Mouse (Mus musculus) layer of hippocampus, postnatal 14 days (tissue): ENCODE measurements at regions not wholly inside any gene's neighbourhood (a gene's known extent, or its start where the extent isn't known, plus 50 kb on each side); places are given as distances from the start of the nearest gene placed in this dataset.

Experiments
- DNase-seq, 2 experiments: peaks; one replicate each; pipeline ENCODE4 v3.0.0; 2021 to 2022; ENCODE audit warnings: low spot score in 2 of 2, mixed read lengths in 1 of 2

DNA sequence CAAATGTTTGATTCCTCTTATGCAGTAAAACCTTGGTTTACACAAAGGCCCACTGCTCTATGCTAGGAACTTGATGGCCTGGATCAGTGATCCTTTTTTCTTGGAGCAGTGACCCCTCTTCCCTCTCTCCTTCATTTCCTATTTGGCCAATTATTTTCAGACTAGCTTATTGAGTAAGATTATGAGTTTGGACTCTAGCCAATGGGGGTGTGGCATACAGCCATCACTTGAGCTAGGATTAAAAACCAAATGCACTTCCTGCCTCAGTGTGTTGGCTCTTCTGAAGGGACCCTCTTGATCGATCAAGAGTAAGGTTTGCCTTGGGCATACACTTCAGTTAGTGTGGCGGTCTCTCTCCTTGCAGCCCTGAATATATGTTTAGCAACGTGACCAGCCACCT is 1172.6 kb upstream of the Gulo start:
- no peak for DNase-seq

DNA sequence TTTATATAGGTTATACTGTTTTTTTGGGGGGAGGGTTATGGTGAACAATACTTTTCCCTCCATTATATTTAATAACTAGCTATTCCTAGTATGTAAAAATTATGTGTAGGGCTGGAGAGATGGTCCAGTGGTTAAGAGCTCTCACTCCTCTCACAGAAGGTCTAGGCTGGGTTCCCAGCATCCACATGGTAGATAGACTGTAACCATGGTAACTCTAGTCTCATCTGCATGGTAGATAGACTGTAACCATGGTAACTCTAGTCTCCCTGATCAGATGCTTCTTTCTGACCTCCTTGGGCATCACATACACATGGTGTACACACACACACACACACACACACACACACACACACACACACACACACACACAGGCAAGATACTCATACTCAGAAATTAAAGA is 1170.5 kb upstream of the Gulo start:
- DNase-seq: peak in 1 of 2 experiments; percentile 56

DNA sequence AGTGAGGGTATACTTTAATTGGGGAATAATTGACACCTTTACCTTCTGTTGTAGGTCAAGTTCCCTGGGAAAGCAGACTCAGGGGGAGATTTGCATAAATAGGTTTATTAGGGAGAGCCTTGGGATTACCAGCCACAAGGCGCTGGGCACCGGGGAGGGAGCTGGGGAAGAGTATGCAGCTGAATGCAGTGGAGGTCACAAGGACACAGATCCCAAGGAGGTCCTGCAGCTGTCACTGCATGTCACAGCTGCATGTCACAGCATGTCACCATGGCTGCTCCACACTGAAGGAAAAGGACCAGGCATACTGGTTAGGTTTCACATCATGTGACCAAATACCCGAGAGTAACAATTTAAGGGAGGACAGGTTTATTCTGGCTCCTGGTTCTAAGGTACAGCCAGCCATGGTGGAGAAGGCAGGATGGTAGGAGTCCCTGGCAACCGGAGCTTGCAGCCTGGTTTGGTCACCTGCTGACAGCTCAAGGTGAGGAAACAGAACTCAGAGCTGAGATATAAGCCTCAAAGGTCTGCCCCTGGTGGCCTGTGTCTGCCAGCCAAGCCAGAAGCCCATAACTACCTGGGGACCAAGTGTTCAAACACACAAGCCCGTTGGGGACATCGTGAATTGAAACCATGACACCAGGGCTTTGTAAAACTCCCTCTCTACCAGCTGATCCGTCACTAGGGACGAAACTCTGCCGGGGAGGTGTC is 1169.5 kb upstream of the Gulo start:
- DNase-seq: no peak

DNA sequence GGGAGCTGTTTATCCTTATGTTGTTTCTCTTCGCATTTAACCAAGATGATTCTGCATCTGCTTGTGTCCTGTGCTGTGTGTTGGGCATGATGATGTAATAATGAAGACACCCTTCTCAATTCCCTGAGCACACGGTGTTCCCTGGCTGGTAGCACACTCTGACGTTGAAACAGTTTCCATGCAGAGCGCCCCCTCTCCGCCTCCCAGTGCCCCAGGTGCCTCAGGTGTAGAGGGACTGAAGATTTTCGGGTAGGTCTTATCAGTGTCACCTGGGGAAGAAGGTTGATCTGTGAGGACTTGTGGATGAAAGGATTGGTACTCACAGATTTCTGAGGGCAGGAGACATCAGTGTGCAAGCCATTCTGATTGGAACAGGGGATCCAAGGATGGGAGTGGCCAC is 1167.7 kb upstream of the Gulo start:
- DNase-seq: no peak

DNA sequence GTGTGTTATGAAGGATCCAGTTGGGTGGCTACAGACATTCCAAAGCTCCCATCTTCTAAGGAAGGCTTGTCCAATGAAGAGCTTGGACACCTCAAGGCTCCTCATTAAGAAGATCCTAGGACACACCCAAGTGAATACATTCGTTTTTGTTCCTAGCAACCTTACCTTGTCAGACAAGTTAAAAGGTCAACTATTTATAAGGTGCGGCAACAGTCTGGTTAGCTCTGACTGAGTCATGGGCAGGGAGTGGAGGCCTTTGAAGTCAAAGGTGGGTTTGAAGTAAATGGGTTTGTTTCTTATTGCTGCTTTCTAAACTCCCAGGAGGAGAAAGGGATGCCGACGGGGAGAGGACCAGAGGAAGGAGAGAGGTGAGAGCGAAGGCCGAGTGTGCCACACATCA is 1167.1 kb upstream of the Gulo start:
- no peak for DNase-seq

DNA sequence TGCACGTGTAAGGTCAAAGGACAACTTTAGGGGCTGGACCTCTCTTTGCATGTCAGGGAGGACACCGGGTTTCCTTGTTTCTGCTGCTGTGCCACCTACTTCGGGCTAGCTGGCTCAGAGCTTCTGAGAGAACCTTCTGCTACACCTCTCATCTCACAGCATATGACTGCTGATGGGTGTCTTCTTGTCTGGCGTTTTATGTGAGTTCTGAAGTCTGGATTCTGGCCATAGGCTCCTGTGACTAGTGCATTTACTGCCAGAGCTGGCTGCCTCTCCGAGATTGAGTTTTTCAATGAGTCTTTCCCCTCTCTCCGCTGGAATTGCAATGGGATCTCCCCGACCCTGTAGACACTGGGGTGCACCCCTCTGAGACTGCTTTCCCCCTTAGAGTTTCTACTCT is 1165.9 kb upstream of the Gulo start:
- DNase-seq: peak in 1 of 2 experiments; percentile 46

DNA sequence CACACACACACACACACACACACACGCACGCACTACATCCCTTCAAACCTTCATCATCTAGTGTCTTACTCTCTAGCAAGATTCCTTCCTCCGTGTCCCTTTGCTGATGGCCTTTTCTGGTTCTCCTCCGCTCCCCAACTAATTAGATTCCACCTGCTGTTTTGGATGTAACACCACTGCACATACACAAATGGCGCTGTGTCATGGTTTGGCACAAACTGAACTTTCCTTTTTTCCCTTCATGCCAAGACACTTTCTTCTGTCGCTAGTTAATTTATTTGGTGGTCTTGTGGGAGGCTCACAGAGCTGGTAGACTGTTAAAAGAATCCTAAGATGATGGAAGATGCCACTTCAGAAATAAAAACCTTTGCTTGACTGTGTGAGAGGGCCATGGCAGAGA is 1161.8 kb upstream of the Gulo start:
- DNase-seq: no peak

DNA sequence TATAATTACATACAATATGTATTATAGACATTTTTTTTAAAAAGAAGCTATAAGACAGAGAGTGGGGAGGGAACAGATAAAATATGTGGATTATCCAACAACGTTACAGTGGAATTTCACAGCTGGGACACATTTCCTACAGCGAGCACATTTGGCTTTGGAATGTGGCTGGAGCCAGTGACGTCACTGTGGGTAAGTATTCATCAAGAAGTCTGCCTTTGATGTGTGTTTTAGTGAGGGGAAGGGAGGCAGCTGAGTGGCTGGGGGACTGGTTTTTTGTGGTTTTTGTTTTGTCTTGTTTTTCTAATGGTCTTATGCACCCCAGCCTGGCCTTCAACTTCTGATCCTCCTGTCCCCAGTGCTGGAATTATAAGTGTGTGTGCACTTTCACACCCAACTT is 1161.2 kb upstream of the Gulo start:
- DNase-seq: no peak

DNA sequence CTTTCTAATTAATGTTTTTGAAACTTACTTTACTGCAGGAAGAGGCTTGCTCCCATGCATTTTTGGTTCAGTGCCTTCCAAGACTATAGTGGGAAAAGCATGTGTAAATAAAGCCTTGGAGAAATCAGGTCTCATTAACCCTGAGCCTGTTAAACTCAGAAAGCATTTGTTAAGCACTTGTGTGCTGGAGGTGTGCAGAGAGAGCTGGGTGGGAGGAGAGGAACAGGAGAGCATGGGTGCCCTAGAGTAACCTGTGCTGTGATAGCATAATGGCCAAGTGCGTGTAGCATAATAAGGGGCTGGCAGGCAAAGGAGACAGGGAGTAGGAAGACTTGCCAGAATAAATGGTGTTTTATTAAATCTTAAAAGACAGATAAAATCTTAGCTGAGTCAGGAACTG is 1160.2 kb upstream of the Gulo start:
- no peak for DNase-seq

DNA sequence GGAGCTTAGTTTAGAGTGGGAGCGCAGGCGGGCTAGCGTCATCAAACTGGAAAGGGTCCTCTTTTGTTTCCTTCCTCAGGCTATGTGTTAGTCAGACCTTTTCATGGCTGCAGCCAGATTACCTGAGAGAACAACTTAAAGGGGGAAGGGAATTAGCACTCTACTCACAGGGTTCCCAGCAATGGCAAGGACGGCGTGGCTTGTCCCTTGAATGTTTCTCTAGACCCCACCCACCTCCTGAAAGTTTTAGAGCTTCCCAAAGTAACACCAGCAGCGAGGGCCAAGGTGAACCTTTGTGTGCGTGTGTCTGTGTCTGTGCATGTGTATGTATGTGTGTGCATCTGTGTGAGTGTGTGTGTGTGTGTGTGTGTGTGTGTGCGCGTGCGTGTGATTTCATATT is 1151.0 kb upstream of the Gulo start:
- DNase-seq: no peak

DNA sequence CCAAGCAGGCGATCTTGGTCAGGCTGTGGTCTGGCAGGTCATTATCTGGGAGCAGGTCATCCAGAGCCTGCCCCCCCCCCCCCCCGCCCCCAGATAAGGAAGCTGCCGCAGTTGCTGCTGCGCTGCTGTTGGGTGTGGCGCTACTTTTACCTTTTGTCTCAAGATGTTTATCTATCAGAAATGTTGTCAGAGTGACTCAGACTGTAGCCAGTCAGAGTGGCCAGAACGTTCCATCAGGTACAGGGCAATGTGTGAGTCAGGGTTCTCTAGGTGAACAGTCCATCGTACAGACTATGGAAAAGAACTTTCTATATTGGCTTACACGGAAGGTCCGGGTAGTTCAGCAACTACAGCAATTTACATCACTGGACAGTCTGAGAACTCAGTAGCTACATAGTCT is 1149.9 kb upstream of the Gulo start:
- no peak for DNase-seq

DNA sequence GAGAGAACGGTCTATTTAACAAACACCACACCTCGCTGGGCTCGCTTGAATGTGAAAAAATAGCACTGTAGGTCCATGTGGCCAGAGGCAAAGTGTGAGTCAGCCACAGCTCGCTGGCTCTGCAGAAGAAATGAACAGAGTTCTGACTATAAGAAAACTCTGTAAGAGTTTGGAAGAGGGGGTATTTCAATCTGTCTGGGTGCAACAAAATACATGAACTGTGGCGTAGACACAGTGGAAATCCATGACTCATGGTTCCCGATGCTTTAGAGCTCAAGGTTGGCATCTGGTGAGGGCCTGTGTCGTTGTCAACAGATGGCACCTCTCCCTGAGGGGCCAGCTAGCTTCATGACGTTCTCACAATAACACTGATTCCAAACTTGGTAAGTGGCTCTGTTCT is 1147.4 kb upstream of the Gulo start:
- DNase-seq: no peak

DNA sequence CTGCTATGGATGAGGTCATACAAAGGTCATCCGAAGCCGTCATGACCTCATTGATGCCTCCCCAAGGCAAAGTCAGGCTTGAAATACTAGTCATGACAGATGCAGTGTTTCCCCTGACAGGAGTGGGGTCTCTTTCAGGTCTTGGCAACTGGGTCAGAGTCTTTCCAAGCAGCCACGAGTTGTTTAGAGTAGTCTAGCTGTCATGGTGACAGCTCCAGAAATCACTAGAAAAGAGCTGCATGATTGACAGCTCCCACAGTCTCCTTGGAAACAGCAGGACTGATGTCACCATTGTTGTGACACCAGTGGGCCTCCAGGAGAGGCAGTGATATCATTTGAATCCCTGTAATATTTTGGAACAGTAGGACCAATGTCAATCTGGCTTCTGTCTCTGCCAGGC is 1144.6 kb upstream of the Gulo start:
- DNase-seq: no peak

DNA sequence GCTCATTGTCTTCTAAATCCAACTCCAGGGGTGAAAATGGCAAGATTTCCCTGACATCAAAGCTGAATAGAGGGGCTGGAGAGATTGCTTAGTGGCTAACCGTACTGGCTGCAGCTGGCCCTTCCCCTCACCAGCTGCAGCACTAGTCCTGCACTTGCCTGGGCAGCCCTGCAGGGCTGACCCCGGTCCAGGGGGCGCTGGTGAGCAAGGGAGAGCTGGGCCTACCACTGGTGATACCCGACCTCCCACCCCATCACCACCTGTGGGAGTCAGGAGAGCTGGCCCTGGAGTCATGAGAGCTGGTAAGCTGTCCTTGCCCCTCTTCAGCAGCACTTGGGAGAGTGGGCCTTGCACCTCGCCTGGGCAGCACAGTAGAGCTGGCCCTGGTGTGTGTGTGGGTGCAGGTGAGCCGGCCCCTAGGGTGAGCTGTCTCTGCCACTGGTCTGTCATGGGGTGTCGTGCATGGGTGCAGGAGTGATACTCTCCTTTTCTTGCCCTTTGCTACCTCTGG is 1141.0 kb upstream of the Gulo start:
- DNase-seq: no peak

DNA sequence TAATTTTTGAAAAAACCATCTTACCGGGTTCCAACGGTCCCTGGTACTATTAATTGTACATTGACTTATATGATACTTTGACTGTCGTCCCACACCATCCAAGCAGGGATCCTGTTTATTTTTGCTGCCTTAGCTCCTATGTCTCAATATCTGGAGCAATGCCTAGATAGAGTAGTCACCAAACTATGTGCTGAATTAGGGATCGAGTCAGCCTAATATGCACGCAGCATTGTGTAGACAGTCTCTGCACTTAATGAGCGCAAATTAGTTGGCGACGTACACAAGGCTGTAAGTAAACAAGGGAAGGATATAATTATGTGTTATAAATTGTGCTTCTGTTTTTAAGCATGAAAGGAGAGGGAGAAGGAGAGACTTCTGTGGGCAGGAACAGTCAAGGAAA is 1140.1 kb upstream of the Gulo start:
- DNase-seq: no peak

DNA sequence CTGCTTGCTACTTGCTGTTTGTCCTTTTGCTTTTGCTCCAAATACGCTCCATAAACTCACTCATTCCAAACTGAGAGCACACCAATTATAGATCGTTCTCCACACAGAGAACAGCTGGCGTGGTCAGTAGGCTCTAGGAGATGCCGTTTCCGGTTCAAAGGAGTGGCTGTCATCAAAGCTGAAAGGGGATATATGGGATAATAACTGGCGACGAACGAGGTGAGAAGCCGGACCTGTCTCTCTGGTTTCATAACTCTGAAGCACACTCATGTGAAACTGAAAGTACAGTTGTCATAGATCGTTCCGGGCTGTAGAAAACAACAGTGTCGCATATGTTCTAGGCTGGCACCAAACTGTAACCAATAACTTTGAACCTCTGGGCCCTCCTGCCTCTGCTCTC is 1137.6 kb upstream of the Gulo start:
- DNase-seq: no peak

DNA sequence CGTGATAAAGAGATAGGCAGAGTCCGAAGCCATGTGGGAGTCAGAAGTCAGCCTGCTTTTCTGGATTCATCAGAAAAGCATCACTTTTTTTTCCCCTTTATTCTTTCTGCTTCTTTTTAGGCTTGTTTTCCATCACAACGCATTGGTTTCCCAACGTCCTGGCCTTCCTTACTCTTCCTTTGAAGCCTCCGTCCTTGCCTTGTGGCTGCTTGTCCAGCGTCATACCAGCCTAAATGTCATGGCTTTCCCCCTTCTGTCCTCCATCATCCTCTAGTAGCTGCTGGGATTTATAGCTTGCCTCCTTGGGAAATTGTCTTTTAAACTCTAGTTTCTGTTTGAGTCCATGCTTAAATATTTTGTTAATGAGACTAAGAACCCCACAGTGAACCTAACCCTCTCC is 1136.0 kb upstream of the Gulo start:
- no peak for DNase-seq

DNA sequence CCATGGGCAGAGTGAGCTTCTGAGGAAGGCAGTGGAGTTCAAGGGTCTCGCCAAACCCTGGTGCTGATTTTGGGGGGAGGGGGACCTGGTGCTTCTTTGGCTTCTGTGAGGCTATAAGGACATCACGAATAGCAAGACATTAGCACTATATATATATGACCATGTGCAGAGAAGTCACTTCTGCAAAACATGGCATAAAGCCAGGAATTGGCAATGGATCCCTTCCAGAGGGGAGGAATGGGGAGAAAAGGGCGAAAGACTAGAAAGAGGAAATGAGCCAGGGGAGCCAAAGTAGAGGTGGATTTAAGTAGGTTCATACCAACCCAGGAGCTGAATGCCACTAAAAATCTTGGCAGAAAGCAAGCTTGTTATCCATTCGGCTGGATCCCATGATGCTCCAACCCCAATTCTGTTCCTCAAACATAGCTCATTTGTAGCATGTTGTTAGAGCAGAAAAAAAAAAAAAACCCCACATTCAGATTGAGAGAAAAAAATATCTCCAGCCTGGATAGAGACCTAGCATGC is 1135.5 kb upstream of the Gulo start:
- DNase-seq: peak in 1 of 2 experiments; percentile 40

DNA sequence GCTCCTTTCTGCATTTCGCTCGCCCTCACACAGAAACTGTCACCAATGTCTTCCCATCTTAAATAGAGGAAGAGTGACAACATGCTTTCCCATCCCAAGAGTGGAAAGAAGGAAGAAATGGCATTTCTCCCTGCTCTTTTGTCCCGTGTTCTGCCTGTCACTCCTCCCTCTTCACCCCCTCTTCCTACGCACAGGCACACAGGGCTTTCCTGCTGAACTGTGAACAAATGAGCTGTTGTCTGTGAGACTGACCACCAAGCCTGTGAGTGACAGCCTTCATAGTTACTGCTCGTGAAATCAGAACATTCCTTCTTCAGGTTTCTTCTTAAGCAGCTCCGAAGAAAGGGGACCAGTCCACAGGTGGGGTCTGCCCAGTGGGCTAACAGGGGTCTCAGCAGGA is 1134.8 kb upstream of the Gulo start:
- DNase-seq: no peak

DNA sequence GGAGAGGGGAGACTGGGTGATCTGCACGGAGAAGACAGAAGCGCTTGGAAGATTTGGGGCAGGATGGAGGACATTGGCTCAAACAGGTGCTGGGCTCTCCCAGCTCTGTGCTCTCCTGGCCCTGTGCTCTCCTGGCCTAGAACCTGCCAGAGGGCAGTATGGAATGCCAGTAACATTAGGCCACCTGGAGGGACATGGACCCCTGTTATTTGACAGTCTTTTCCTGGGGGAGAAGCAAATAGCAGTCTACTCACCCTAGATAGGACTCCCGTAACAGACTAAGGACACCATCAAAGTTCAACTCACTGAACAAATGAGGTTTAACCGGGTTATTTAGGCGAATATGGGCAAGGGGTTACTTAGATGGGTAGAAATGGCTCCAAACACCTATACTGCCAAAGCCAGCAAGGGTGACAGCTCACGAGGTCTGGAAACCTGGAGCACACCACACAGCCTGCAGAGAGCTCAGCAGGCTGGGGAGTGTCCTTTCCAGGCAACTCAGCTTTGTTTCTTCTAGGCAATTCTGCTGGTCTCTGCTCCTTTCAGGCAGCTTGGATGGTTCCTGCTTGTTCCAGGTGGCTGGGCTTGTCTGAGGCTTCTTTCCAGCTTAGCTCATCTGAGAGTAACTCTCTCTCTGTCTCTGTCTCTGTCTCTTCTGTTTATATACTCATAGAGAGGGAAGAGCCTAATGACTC is 1133.7 kb upstream of the Gulo start:
- peak in 1 of 2 experiments; percentile 34 for DNase-seq

DNA sequence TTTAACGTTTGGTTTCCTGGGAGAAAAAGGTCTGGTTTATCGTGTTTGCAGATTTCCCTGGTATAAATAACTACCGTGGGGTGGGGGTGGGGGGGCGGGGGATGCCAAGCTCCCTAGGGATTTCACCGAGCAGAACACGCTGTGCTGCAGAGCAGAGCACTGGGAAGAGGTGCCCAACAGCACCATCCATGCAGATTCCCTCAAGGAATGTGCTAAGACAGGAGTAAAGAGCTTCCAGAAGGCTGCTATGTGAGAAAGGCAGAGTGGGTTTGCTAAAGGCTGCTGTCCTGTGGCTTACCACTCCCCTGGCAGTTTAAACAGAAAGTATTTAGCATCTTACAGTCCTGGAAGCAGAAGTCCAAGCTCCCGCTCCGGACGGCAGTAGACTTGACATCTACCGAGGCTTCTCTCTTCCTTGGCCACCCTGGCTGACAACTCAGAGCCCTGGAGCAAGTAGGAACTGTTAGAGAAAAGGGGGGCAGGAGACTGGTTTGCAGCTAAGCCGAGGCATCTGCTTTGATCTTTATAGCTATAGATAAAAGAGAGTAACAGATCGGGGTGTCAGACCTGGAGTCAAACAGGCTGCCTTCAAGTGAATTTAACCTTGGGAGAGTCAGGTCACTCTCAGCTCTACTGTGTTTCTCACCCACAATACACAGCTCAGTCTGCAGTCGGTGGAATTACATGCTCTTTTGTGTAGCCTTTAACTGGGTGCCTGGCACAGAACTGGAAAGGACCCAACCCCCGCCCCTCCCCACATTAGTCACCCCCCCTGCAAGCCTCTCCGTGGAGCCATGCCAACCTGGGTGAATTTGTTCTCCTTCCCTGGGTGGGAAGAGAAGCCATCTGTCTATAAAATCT is 1132.8 kb upstream of the Gulo start:
- DNase-seq: peak; percentile 68 to 85

DNA sequence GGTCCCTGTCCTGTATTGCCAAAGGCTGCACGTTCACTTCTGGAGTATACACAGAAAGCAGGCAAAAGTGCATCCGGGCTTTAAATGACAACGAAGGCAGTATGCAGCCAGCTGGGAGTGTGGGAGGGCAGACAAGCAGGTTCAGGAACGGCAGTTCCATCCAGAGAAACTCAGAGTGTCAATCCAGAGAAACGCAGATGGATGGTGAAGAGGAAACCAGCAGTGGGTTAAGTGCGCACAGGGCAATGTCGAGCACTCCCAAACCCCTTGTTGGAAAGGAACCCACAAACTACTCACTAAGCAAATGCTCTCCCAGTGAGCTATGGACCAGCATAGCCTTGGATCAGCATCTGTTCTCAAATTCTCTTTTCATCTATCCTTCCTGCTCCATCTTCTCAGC is 1132.1 kb upstream of the Gulo start:
- peak; percentile 61 to 80 for DNase-seq
